8 mouse cellular contexts compared by ENCODE assay signal in genomic region chr7:123500239-123501219, GRCm38 (mm10). TPM values are rescaled to one million over a fixed set of nuclear protein-coding genes. Genes with fewer than 3 reads are reported as not detected.
A peak's percentile ranks its signal among the peaks of the same experiment; 100 is the strongest.
DNase-seq lines count a peak whose midpoint lies in the region; ATAC-seq and TF ChIP-seq lines count a peak whose summit lies in the region.

Gene Zkscan2 (minus strand): TSS chr7:123500449.

- no peak for TF ChIP-seq EP300 in ES-Bruce4 (IDR thresholded peaks at IDR 0.05; ENCODE audit: insufficient read depth, low read depth, low read length)

- ATAC-seq in forebrain, embryonic 14.5 days = peak; percentile 97
- ATAC-seq in heart, embryonic 16.5 days (replicated peaks; ENCODE audit: extremely low read depth, insufficient read depth, low FRiP score) = peak; percentile 87
- peak; percentile 72 for ATAC-seq in liver, embryonic 11.5 days (replicated peaks; ENCODE audit: low FRiP score)
- ATAC-seq in neural tube, embryonic 12.5 days (ENCODE audit: low FRiP score, low read depth) = peak; percentile 97

- no peak within 1 kb of the TSS for H3K27ac ChIP-seq in ES-Bruce4 (ENCODE audit: insufficient read depth, low read length)
- H3K27ac ChIP-seq in forebrain, embryonic 14.5 days (ENCODE audit: low read depth, low read length) = peak within 1 kb of the TSS; percentile 93
- H3K27ac ChIP-seq in heart, embryonic 16.5 days (ENCODE audit: low read length) = no peak within 1 kb of the TSS
- H3K27ac ChIP-seq in liver, embryonic 11.5 days (ENCODE audit: low read depth, low read length) = no peak within 1 kb of the TSS
- H3K27ac ChIP-seq in neural tube, embryonic 12.5 days = peak within 1 kb of the TSS; percentile 79; the same call in 1 of the 2 replicates

- DNase-seq in cerebellum, adult 11-12 months = peak; percentile 93
- DNase-seq in forebrain, embryonic 14.5 days (ENCODE audit: low spot score) = peak; percentile 97
- DNase-seq in kidney, postnatal 25 days = peak; percentile 68 to 80
- peak; percentile 68 for DNase-seq in liver, embryonic 11.5 days (ENCODE audit: low spot score)
- DNase-seq in thymus, adult 18-20 months = peak; percentile 15

- H3K27me3 ChIP-seq in ES-Bruce4 (ENCODE audit: control insufficient read depth, insufficient read depth, low read length, poor library complexity, severe bottlenecking) = peaks cover 2% of the 10 kb centered on the region; the same call in 1 of the 2 replicates
- no peaks in the 10 kb centered on the region for H3K27me3 ChIP-seq in forebrain, embryonic 14.5 days (replicated peaks; ENCODE audit: control insufficient read depth, insufficient read depth, low read length)
- H3K27me3 ChIP-seq in heart, embryonic 16.5 days (ENCODE audit: control insufficient read depth, insufficient read depth, low read length) = peaks cover 2% of the 10 kb centered on the region; the same call in 1 of the 2 replicates
- peaks cover 12% of the 10 kb centered on the region for H3K27me3 ChIP-seq in liver, embryonic 11.5 days (replicated peaks; ENCODE audit: control insufficient read depth, insufficient read depth, low read length)
- no peaks in the 10 kb centered on the region for H3K27me3 ChIP-seq in neural tube, embryonic 12.5 days (replicated peaks)

- 1% methylated on average over 71 of the region's 71 CpGs for WGBS in forebrain, embryonic 14.5 days
- 1% methylated on average over 69 of the region's 71 CpGs for WGBS in heart, embryonic 16.5 days
- 2% methylated on average over 71 of the region's 71 CpGs for WGBS in liver, embryonic 11.5 days
- 2% methylated on average over 71 of the region's 71 CpGs for WGBS in neural tube, embryonic 12.5 days

- no peak for TF ChIP-seq CTCF in ES-Bruce4 (IDR thresholded peaks at IDR 0.05; ENCODE audit: low read depth, low read length)

- H3K4me1 ChIP-seq in ES-Bruce4 (ENCODE audit: control insufficient read depth, insufficient read depth, low read length) = no peaks in the 10 kb centered on the region
- peaks cover 20% of the 10 kb centered on the region for H3K4me1 ChIP-seq in forebrain, embryonic 14.5 days (ENCODE audit: control insufficient read depth, insufficient read depth, low read length)
- H3K4me1 ChIP-seq in heart, embryonic 16.5 days (ENCODE audit: control insufficient read depth, insufficient read depth, low read length) = peaks cover 8% of the 10 kb centered on the region
- no peaks in the 10 kb centered on the region; the same call in 1 of the 2 replicates for H3K4me1 ChIP-seq in liver, embryonic 11.5 days (replicated peaks; ENCODE audit: control insufficient read depth, insufficient read depth, low read length)
- peaks cover 14% of the 10 kb centered on the region for H3K4me1 ChIP-seq in neural tube, embryonic 12.5 days

- peak within 1 kb of the TSS; percentile 97 for H3K4me3 ChIP-seq in ES-Bruce4 (ENCODE audit: low read depth, low read length)
- H3K4me3 ChIP-seq in forebrain, embryonic 14.5 days (ENCODE audit: low read depth, low read length) = peak within 1 kb of the TSS; percentile 68
- peak within 1 kb of the TSS; percentile 72 for H3K4me3 ChIP-seq in heart, embryonic 16.5 days (ENCODE audit: low read length)
- peak within 1 kb of the TSS; percentile 59 for H3K4me3 ChIP-seq in liver, embryonic 11.5 days (ENCODE audit: low read depth, low read length)
- H3K4me3 ChIP-seq in neural tube, embryonic 12.5 days = peak within 1 kb of the TSS; percentile 68

- peak within 1 kb of the TSS; percentile 57 for H3K4me2 ChIP-seq in forebrain, embryonic 14.5 days (ENCODE audit: low read length)
- H3K4me2 ChIP-seq in heart, embryonic 16.5 days (ENCODE audit: low read depth, low read length) = peak within 1 kb of the TSS; percentile 77
- peak within 1 kb of the TSS; percentile 84 for H3K4me2 ChIP-seq in liver, embryonic 11.5 days
- H3K4me2 ChIP-seq in neural tube, embryonic 12.5 days (replicated peaks) = peak within 1 kb of the TSS; percentile 92

- no peak for TF ChIP-seq POLR2A in ES-Bruce4 (IDR thresholded peaks at IDR 0.05; ENCODE audit: insufficient read depth, low read length)

- H3K9ac ChIP-seq in ES-Bruce4 (ENCODE audit: low read depth, poor library complexity, severe bottlenecking) = peak within 1 kb of the TSS; percentile 81
- peak within 1 kb of the TSS; percentile 88 for H3K9ac ChIP-seq in forebrain, embryonic 14.5 days (ENCODE audit: low read length)
- peak within 1 kb of the TSS; percentile 75 for H3K9ac ChIP-seq in heart, embryonic 16.5 days (ENCODE audit: low read length)
- peak within 1 kb of the TSS; percentile 50 for H3K9ac ChIP-seq in liver, embryonic 11.5 days (ENCODE audit: low read depth, low read length)
- H3K9ac ChIP-seq in neural tube, embryonic 12.5 days = peak within 1 kb of the TSS; percentile 83

- no peaks in the 10 kb centered on the region for H3K9me3 ChIP-seq in ES-Bruce4 (replicated peaks; ENCODE audit: control insufficient read depth, insufficient read depth, low read length, poor library complexity, severe bottlenecking)
- no peaks in the 10 kb centered on the region for H3K9me3 ChIP-seq in forebrain, embryonic 14.5 days (replicated peaks; ENCODE audit: control insufficient read depth, low read length)
- no peaks in the 10 kb centered on the region for H3K9me3 ChIP-seq in heart, embryonic 16.5 days (replicated peaks; ENCODE audit: control insufficient read depth, low read length)
- H3K9me3 ChIP-seq in liver, embryonic 11.5 days (ENCODE audit: control insufficient read depth, low read length) = no peaks in the 10 kb centered on the region
- no peaks in the 10 kb centered on the region for H3K9me3 ChIP-seq in neural tube, embryonic 12.5 days

- H3K36me3 ChIP-seq in ES-Bruce4 (ENCODE audit: control insufficient read depth, insufficient read depth, low read length, poor library complexity, severe bottlenecking) = no peaks in the 10 kb centered on the region
- H3K36me3 ChIP-seq in forebrain, embryonic 14.5 days (ENCODE audit: control insufficient read depth, insufficient read depth, low read length) = peaks cover 18% of the 10 kb centered on the region
- no peaks in the 10 kb centered on the region for H3K36me3 ChIP-seq in heart, embryonic 16.5 days (ENCODE audit: control insufficient read depth, insufficient read depth)
- no peaks in the 10 kb centered on the region for H3K36me3 ChIP-seq in liver, embryonic 11.5 days (ENCODE audit: control insufficient read depth, insufficient read depth, low read length)
- H3K36me3 ChIP-seq in neural tube, embryonic 12.5 days = peaks cover 9% of the 10 kb centered on the region; the same call in 1 of the 2 replicates

RNA-seq across cellular contexts. Expression of gene Zkscan2, which starts in this region (rescaled TPM):
- polyA plus RNA-seq in ES-Bruce4 (2011; ENCODE audit: insufficient read depth, insufficient read length, low read depth, missing spikeins) = 2.0 and 3.9 TPM in 2 replicates
- 8.2 and 11.2 TPM in 2 replicates for polyA plus RNA-seq in forebrain, embryonic 14.5 days (2014; fragmentation: Nextera tagmentation; extraction: Ambion mirVana)
- 0.72 and 1.5 TPM in 2 replicates for polyA plus RNA-seq in heart, embryonic 16.5 days (2015; fragmentation: Nextera tagmentation; extraction: Ambion mirVana)
- 0.90 and 0.93 TPM in 2 replicates for polyA plus RNA-seq in liver, embryonic 11.5 days (2014; fragmentation: Nextera tagmentation; extraction: Ambion mirVana)
- polyA plus RNA-seq in neural tube, embryonic 12.5 days (2016; fragmentation: Nextera tagmentation; extraction: Ambion mirVana) = 9.8 and 10.4 TPM in 2 replicates

Comparison
In these comparisons a context has a peak if more than half of its experiments do, and no peak if none do; other contexts are left out.
1. Peak in DNase-seq, ATAC-seq, H3K4me3 ChIP-seq, H3K9ac ChIP-seq and H3K4me2 ChIP-seq in liver, embryonic 11.5 days; RNA of the gene not detected or under 1 TPM.
2. H3K27ac ChIP-seq: peak in forebrain, embryonic 14.5 days (single experiment) and neural tube, embryonic 12.5 days (single experiment); none in ES-Bruce4 (single experiment), heart, embryonic 16.5 days (single experiment) and liver, embryonic 11.5 days (single experiment).
3. DNase-seq: peak in every context shown above with its lines; median percentile 97 in forebrain, embryonic 14.5 days; 93 in cerebellum, adult 11-12 months; 74 in kidney, postnatal 25 days; 68 in liver, embryonic 11.5 days; 15 in thymus, adult 18-20 months.
4. Peak in every context shown above with its lines, with median percentiles within 50 percentile points of each other: H3K4me3 ChIP-seq, H3K9ac ChIP-seq, ATAC-seq and H3K4me2 ChIP-seq.